Mouse (Mus musculus): ENCODE results near the gene Olfr1440. TPM values are rescaled to one million over a fixed set of nuclear protein-coding genes. Genes with fewer than 3 reads are reported as not detected.

The Olfr1440 gene
- polyA plus RNA-seq, 1 experiment from 2014 or later = not detected

DNA sequence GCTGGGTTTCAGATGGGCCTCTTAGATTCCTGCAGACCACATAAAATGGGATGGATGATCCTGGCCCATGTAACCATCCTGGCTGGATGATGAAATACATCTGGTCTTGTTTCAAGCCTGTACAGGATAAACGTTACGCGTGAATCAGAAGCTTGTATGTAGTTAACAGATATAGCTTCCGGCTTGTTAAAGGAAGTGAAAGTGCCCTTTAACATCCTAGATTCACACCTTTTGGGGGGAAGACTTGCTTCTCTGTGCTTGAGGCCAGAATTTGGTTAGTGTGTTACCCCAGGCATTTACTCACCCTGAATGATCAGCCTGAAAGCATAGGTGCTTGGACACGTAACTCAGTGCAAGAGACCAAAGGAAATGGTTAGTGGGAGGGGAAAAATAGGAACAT is 40.0 kb downstream of the Olfr1440 start:
- no peak overlapping the region for H3K4me2 ChIP-seq (ENCODE audit: low read length)
- H3K27ac ChIP-seq (replicated peaks in 1 of 2; ENCODE audit: control insufficient read depth in 1 of 2, insufficient read depth in 1 of 2, low read depth in 2 of 2, low read length in 2 of 2) = no peak overlapping the region
- no peaks in the 10 kb centered on the region for H3K9me3 ChIP-seq (ENCODE audit: control insufficient read depth, low read length)
- no peaks in the 10 kb centered on the region for H3K27me3 ChIP-seq (ENCODE audit: control insufficient read depth, insufficient read depth, low read length)
- no peaks in the 10 kb centered on the region for H3K36me3 ChIP-seq (ENCODE audit: control insufficient read depth, insufficient read depth, low read length)
- no peak overlapping the region for H3K9ac ChIP-seq (ENCODE audit: low read length)
- H3K4me3 ChIP-seq (ENCODE audit: control insufficient read depth in 1 of 2, insufficient read depth in 1 of 2, low read depth in 1 of 2, low read length in 2 of 2) = no peak overlapping the region
- no peak for ATAC-seq (ENCODE audit: insufficient number of reproducible peaks, insufficient read depth, low FRiP score, low read depth)
- no peaks in the 10 kb centered on the region for H3K4me1 ChIP-seq (ENCODE audit: control insufficient read depth in 2 of 2, insufficient read depth in 2 of 2, low read length in 2 of 2)
- 79% methylated on average over 5 of the region's 5 CpGs for WGBS

DNA sequence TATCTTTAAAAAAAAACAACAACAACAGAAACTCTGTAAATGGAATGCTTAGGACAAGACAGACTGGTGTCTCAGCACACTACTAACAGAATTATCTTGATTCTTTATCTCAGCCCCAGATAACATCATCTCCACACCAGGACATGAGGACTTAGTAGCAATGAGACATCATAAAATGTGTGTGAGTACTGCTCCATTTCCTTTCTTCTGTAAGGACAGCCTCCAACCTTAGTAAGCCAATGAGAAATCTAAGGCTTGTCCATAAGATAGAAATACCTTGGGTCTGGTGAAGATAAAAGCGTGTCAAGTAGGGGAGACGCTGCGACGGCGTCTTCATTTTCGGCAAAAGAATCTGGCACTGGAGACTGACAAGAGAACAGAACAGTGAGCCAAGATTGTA is 40.5 kb downstream of the Olfr1440 start, which contains the start of gene Pfpl:
TSS of gene Pfpl (plus strand) at position 301 of the 400 bp plus-strand sequence.
- 79% methylated on average over 6 of the region's 6 CpGs for WGBS
- no peak for ATAC-seq (ENCODE audit: insufficient number of reproducible peaks, insufficient read depth, low FRiP score, low read depth)

DNA sequence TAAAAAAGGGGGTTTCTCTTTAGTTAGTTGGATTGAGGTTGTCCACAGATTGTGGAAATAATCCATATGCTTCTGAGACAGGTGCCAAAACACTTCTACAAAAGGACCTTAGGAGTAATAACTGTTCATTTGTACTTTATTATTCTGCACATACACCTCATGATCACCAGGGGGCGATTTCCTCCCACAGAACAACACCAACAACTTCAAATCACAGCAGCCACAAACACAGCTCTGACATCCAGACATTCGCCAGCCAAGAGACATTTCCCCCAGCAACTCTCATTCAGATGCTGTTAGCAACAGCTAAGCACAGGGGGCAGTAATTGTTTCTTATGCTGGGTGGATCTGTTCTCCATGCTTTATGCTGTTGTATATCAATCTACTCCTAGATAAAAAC is 46.0 kb downstream of the Olfr1440 start:
- WGBS = 9% methylated on average over 2 of the region's 2 CpGs
- Histone ChIP-seq H3K4me2 (ENCODE audit: low read length) (no peak overlapping the region), H3K36me3 (ENCODE audit: control insufficient read depth, insufficient read depth, low read length) (no peaks in the 10 kb centered on the region), H3K27ac (replicated peaks in 1 of 2; ENCODE audit: control insufficient read depth in 1 of 2, insufficient read depth in 1 of 2, low read depth in 2 of 2, low read length in 2 of 2) (no peak overlapping the region), H3K4me3 (ENCODE audit: control insufficient read depth in 1 of 2, insufficient read depth in 1 of 2, low read depth in 1 of 2, low read length in 2 of 2) (no peak overlapping the region), H3K9ac (ENCODE audit: low read length) (no peak overlapping the region), H3K9me3 (ENCODE audit: control insufficient read depth, low read length) (no peaks in the 10 kb centered on the region), H3K4me1 (ENCODE audit: control insufficient read depth in 2 of 2, insufficient read depth in 2 of 2, low read length in 2 of 2) (no peaks in the 10 kb centered on the region), H3K27me3 (ENCODE audit: control insufficient read depth, insufficient read depth, low read length) (no peaks in the 10 kb centered on the region)
- ATAC-seq (ENCODE audit: insufficient number of reproducible peaks, insufficient read depth, low FRiP score, low read depth) = no peak

More for the DNA sequence above, 40.5 kb downstream of the Olfr1440 start, which contains the start of gene Pfpl:
- Histone ChIP-seq H3K4me1 (ENCODE audit: control insufficient read depth in 2 of 2, insufficient read depth in 2 of 2, low read length in 2 of 2) (no peaks in the 10 kb centered on the region), H3K27ac (replicated peaks in 1 of 2; ENCODE audit: control insufficient read depth in 1 of 2, insufficient read depth in 1 of 2, low read depth in 2 of 2, low read length in 2 of 2) (no peak within 1 kb of the TSS), H3K36me3 (ENCODE audit: control insufficient read depth, insufficient read depth, low read length) (no peaks in the 10 kb centered on the region), H3K9me3 (ENCODE audit: control insufficient read depth, low read length) (no peaks in the 10 kb centered on the region), H3K27me3 (ENCODE audit: control insufficient read depth, insufficient read depth, low read length) (no peaks in the 10 kb centered on the region), H3K9ac (ENCODE audit: low read length) (no peak within 1 kb of the TSS), H3K4me3 (ENCODE audit: control insufficient read depth in 1 of 2, insufficient read depth in 1 of 2, low read depth in 1 of 2, low read length in 2 of 2) (no peak within 1 kb of the TSS), H3K4me2 (ENCODE audit: low read length) (no peak within 1 kb of the TSS)

DNA sequence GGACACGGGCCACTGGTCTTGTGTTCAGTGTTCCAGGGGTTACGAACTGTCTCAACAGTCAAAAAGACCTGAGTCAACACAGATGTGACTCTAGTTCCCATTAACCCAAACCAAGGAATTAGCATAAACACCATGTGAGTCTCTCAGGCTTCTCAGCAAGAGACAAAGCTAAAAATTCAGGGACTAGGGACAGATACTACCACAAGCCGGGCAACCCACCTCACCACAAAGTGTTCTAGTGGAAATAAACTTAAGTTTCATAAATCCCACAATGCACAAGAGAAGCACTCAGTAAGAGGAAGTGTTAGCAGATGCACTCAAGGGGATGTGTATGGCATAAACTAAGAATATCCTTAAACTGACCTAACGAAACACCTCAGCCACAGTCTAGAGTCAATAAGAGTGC is 47.9 kb downstream of the Olfr1440 start:
- H3K9ac ChIP-seq (ENCODE audit: low read length) = no peak overlapping the region
- no peaks in the 10 kb centered on the region for H3K36me3 ChIP-seq (ENCODE audit: control insufficient read depth, insufficient read depth, low read length)
- no peak overlapping the region for H3K4me2 ChIP-seq (ENCODE audit: low read length)
- ATAC-seq (ENCODE audit: insufficient number of reproducible peaks, insufficient read depth, low FRiP score, low read depth) = no peak
- H3K9me3 ChIP-seq (ENCODE audit: control insufficient read depth, low read length) = no peaks in the 10 kb centered on the region
- H3K27ac ChIP-seq (replicated peaks in 1 of 2; ENCODE audit: control insufficient read depth in 1 of 2, insufficient read depth in 1 of 2, low read depth in 2 of 2, low read length in 2 of 2) = no peak overlapping the region
- no peak overlapping the region for H3K4me3 ChIP-seq (ENCODE audit: control insufficient read depth in 1 of 2, insufficient read depth in 1 of 2, low read depth in 1 of 2, low read length in 2 of 2)
- no peaks in the 10 kb centered on the region for H3K4me1 ChIP-seq (ENCODE audit: control insufficient read depth in 2 of 2, insufficient read depth in 2 of 2, low read length in 2 of 2)
- H3K27me3 ChIP-seq (ENCODE audit: control insufficient read depth, insufficient read depth, low read length) = no peaks in the 10 kb centered on the region
- 78% methylated on average over 4 of the region's 4 CpGs for WGBS

DNA sequence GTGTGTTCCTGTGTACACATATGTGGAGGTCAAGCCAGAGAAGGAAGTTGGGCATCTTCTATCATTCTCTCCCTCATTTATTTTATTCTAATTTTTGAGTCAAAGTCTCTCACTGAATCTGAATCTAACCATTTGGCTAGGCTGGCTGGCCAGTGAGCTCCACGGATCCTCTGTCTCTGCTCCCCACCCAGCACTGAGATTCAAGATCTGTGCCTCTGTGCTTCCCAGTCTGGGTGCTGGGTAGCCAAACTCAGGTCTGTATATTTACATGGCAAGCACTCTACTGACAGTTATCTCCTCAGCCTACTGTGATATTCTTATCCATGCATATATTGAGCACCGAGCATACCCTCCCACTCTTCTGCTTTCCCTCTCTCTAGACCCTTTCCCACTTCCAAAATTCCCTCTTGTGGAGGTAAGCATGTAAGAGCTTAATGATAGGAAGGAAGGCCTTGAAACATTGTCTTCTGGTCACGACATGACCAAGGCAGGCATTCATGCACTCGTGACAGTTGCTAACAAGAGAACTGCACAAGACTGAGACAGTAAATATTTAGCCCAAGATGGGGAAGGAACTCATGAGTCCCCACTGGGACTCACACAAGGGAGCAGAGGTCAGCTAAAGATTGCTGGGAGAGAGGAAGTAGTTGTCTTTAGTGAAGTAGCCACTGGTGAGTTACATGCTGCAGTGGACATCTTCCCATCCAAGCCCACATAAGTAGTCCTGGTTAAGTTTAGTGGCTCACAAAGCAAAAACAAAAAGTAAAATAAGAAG is 48.9 kb downstream of the Olfr1440 start:
- no peaks in the 10 kb centered on the region for H3K9me3 ChIP-seq (ENCODE audit: control insufficient read depth, low read length)
- no peak overlapping the region for H3K27ac ChIP-seq (replicated peaks in 1 of 2; ENCODE audit: control insufficient read depth in 1 of 2, insufficient read depth in 1 of 2, low read depth in 2 of 2, low read length in 2 of 2)
- 64% methylated on average over 4 of the region's 4 CpGs for WGBS
- H3K9ac ChIP-seq (ENCODE audit: low read length) = no peak overlapping the region
- H3K4me1 ChIP-seq (ENCODE audit: control insufficient read depth in 2 of 2, insufficient read depth in 2 of 2, low read length in 2 of 2) = no peaks in the 10 kb centered on the region
- no peaks in the 10 kb centered on the region for H3K27me3 ChIP-seq (ENCODE audit: control insufficient read depth, insufficient read depth, low read length)
- ATAC-seq (ENCODE audit: insufficient number of reproducible peaks, insufficient read depth, low FRiP score, low read depth) = no peak
- H3K36me3 ChIP-seq (ENCODE audit: control insufficient read depth, insufficient read depth, low read length) = no peaks in the 10 kb centered on the region
- no peak overlapping the region for H3K4me3 ChIP-seq (ENCODE audit: control insufficient read depth in 1 of 2, insufficient read depth in 1 of 2, low read depth in 1 of 2, low read length in 2 of 2)
- H3K4me2 ChIP-seq (ENCODE audit: low read length) = no peak overlapping the region

DNA sequence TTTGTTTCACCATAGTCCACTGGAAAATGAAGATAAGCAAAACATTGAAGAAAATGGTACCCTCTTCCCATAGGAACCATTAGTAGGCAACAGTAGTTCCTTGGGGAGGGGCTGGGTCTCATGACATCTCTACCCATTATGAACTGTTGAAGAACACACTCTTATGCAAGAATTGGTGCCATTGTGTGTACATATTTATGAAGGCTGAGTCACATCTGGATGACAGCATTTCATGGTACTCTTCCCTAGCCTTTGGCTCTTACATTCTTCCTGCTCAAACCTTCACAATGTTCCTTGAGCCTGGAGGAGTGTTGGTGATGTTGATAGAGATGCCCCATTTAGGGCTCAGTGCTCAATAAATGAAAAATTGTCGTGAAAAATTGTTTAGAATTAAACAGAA is 52.5 kb downstream of the Olfr1440 start:
- WGBS = 42% methylated on average over 1 of the region's 1 CpGs
- Histone ChIP-seq H3K4me3 (ENCODE audit: control insufficient read depth in 1 of 2, insufficient read depth in 1 of 2, low read depth in 1 of 2, low read length in 2 of 2) (no peak overlapping the region), H3K27ac (replicated peaks in 1 of 2; ENCODE audit: control insufficient read depth in 1 of 2, insufficient read depth in 1 of 2, low read depth in 2 of 2, low read length in 2 of 2) (no peak overlapping the region), H3K27me3 (ENCODE audit: control insufficient read depth, insufficient read depth, low read length) (no peaks in the 10 kb centered on the region), H3K9ac (ENCODE audit: low read length) (no peak overlapping the region), H3K4me2 (ENCODE audit: low read length) (no peak overlapping the region), H3K9me3 (ENCODE audit: control insufficient read depth, low read length) (no peaks in the 10 kb centered on the region), H3K4me1 (ENCODE audit: control insufficient read depth in 2 of 2, insufficient read depth in 2 of 2, low read length in 2 of 2) (0 out of 4 replicates have a peak, but pooled peaks cover 0 to 5% of the 10 kb centered on the region in 2 experiments), H3K36me3 (ENCODE audit: control insufficient read depth, insufficient read depth, low read length) (no peaks in the 10 kb centered on the region)
- ATAC-seq (ENCODE audit: insufficient number of reproducible peaks, insufficient read depth, low FRiP score, low read depth) = no peak

DNA sequence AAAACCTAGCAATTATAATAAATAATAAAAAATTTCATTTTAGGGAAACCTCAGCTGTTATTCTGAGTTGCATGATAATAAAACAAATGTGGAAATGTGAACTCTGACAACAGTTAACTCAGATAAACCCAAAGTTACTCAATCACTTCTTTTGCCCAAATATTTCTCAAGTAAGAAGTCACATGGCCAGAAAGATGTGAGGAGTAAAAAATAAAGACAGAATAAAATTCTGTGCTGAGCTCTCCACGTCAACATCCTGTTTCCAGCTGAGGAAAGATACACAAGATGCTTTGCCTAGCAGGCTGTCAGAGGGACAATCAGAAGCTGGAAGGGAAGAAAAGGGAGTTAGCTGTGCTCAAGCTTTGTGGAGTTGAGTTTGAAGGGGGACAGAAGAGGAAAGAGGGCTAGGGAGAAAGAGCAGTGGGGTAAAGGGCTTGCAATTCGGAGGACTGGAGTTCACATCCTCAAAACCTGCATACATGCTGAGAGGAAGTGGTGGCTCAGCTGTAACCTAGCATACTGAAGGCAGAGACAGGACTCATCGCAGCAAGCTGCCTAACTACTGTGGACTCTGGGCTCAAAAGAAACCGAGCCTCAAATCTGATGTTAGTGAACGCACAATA is 53.1 kb downstream of the Olfr1440 start:
- Histone ChIP-seq H3K36me3 (ENCODE audit: control insufficient read depth, insufficient read depth, low read length) (no peaks in the 10 kb centered on the region), H3K9me3 (ENCODE audit: control insufficient read depth, low read length) (no peaks in the 10 kb centered on the region), H3K9ac (ENCODE audit: low read length) (no peak overlapping the region), H3K4me2 (ENCODE audit: low read length) (no peak overlapping the region), H3K27ac (replicated peaks in 1 of 2; ENCODE audit: control insufficient read depth in 1 of 2, insufficient read depth in 1 of 2, low read depth in 2 of 2, low read length in 2 of 2) (no peak overlapping the region), H3K4me1 (ENCODE audit: control insufficient read depth in 2 of 2, insufficient read depth in 2 of 2, low read length in 2 of 2) (0 out of 4 replicates have a peak, but pooled peaks cover 0 to 5% of the 10 kb centered on the region in 2 experiments), H3K27me3 (ENCODE audit: control insufficient read depth, insufficient read depth, low read length) (no peaks in the 10 kb centered on the region), H3K4me3 (ENCODE audit: control insufficient read depth in 1 of 2, insufficient read depth in 1 of 2, low read depth in 1 of 2, low read length in 2 of 2) (no peak overlapping the region)
- WGBS = 68% methylated on average over 5 of the region's 5 CpGs
- no peak for ATAC-seq (ENCODE audit: insufficient number of reproducible peaks, insufficient read depth, low FRiP score, low read depth)
